Mouse (Mus musculus): ENCODE results near the gene Nkd1. TPM values are rescaled to one million over a fixed set of nuclear protein-coding genes. Genes with fewer than 3 reads are reported as not detected.
A peak's percentile ranks its signal among the peaks of the same experiment; 100 is the strongest.

The Nkd1 gene
- polyA plus RNA-seq, 1 experiment: 2.6 TPM

DNA sequence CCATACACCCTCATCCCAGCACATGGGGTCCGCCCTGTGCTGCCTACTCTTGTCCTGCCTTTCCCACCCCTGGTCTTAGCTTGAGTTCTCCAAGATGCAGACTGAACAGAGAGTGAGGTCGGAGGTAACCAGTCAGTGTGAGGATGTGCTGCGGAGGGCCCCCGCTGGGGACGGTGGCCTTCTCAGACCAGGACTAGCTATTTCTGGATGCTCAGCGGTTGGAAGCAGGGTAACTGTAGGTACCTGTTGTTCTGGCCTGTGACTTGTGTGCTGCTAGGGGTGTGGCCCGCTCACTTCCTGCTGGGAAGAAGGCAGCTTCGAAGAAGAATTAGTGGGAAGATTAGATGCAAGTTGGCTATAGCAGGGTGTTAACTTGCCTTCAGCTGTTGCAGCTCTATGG lies 87.9 kb downstream of the Nkd1 start:
- H3K27ac ChIP-seq (replicated peaks; ENCODE audit: low read depth, low read length): no peak overlapping the region

GRCm38 (mm10) chr8:88610271-88610670 lies 89.1 kb downstream of the Nkd1 start:
- Histone ChIP-seq H3K4me3 (ENCODE audit: insufficient read depth, low read depth, low read length) (no peak overlapping the region), H3K4me1 (ENCODE audit: control insufficient read depth, insufficient read depth, insufficient read length, low read length) (peaks cover under 1% of the 10 kb centered on the region; the same call in 1 of the 2 replicates), H3K27ac (replicated peaks; ENCODE audit: low read depth, low read length) (no peak overlapping the region)

More for the DNA sequence above, 87.9 kb downstream of the Nkd1 start:
- no peak overlapping the region for H3K4me3 ChIP-seq (ENCODE audit: insufficient read depth, low read depth, low read length)
- peaks cover 3% of the 10 kb centered on the region; the same call in 1 of the 2 replicates for H3K4me1 ChIP-seq (ENCODE audit: control insufficient read depth, insufficient read depth, insufficient read length, low read length)

DNA sequence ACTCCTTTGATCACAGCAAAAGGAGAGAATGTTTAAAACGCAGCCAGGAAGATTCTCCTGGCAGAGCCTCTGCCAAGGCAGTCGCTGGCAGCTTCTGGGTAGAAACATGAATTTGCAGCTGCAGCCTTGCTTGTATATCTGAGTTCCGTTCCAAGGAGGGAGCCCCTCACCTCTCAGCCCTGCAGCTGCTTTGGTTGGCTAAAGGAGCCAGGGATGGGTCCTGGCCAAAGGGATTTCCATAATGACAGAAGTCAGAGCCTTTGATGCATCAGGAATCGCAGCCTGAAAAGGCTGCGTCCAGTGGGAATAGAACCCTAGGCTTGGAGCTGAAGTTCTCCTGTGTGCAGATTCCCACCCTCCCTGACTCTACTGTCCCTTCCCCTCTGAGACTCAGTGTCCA lies 93.8 kb downstream of the Nkd1 start:
- no peak overlapping the region for H3K27ac ChIP-seq (replicated peaks; ENCODE audit: low read depth, low read length)
- no peak overlapping the region for H3K4me3 ChIP-seq (ENCODE audit: insufficient read depth, low read depth, low read length)
- no peaks in the 10 kb centered on the region for H3K4me1 ChIP-seq (ENCODE audit: control insufficient read depth, insufficient read depth, insufficient read length, low read length)

- Histone ChIP-seq H3K4me1 (ENCODE audit: control insufficient read depth, insufficient read depth, insufficient read length, low read length) (no peaks in the 10 kb centered on the region), H3K4me3 (ENCODE audit: insufficient read depth, low read depth, low read length) (no peak overlapping the region), H3K27ac (replicated peaks; ENCODE audit: low read depth, low read length) (no peak overlapping the region)
Observed at GRCm38 (mm10) chr8:88618612-88619011, 97.5 kb downstream of the Nkd1 start.

DNA sequence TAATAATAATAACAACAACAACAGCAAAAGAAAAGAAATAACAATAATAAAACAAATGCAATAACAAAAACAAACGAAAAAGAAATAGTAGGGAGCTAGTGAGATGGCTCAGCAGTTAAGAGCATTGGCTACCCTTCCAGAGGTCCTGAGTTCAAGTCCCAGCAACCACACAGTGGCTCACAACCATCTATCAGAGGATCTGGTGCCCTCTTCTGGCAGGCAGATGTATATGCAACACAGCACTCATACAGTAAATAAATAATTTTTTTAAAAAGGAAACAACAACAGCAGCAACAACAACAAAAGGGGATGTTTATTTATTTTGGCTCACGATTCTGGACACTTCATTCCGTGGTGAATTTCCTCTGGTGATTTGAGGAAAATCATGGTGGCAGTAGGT lies 98.4 kb downstream of the Nkd1 start:
- no peaks in the 10 kb centered on the region for H3K4me1 ChIP-seq (ENCODE audit: control insufficient read depth, insufficient read depth, insufficient read length, low read length)
- no peak overlapping the region for H3K4me3 ChIP-seq (ENCODE audit: insufficient read depth, low read depth, low read length)
- no peak overlapping the region for H3K27ac ChIP-seq (replicated peaks; ENCODE audit: low read depth, low read length)

DNA sequence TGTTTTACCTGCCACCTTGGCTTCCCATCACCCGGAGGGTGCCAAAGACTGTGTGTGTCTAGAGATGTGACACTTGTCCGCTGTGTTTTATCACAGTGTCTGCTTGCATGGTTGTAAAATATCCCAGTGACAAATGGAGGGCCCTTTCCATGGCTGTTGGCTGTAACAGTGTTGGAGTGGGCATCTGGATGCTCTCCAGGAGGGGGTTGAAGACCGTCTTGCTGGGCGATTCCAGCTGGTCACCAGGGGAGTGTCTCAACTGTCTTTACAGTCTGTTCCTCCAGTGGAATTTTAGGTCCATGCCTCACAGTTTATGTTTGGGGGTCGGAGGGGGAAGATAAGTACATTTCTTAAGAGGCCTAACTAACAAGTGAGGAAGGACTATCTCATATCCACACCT lies 99.8 kb downstream of the Nkd1 start:
- Histone ChIP-seq H3K4me3 (ENCODE audit: insufficient read depth, low read depth, low read length) (no peak overlapping the region), H3K4me1 (ENCODE audit: control insufficient read depth, insufficient read depth, insufficient read length, low read length) (no peaks in the 10 kb centered on the region), H3K27ac (replicated peaks; ENCODE audit: low read depth, low read length) (no peak overlapping the region)

GRCm38 (mm10) chr8:88621408-88621807 lies 100.3 kb downstream of the Nkd1 start:
- H3K27ac ChIP-seq (replicated peaks; ENCODE audit: low read depth, low read length): no peak overlapping the region
- no peak overlapping the region for H3K4me3 ChIP-seq (ENCODE audit: insufficient read depth, low read depth, low read length)
- H3K4me1 ChIP-seq (ENCODE audit: control insufficient read depth, insufficient read depth, insufficient read length, low read length): no peaks in the 10 kb centered on the region

- Histone ChIP-seq H3K4me1 (ENCODE audit: control insufficient read depth, insufficient read depth, insufficient read length, low read length) (peaks cover 4% of the 10 kb centered on the region; the same call in 1 of the 2 replicates), H3K27ac (replicated peaks; ENCODE audit: low read depth, low read length) (no peak overlapping the region), H3K4me3 (ENCODE audit: insufficient read depth, low read depth, low read length) (no peak overlapping the region)
Observed at GRCm38 (mm10) chr8:88623351-88623750, 102.2 kb downstream of the Nkd1 start.

GRCm38 (mm10) chr8:88624276-88624675 lies 103.1 kb downstream of the Nkd1 start:
- H3K4me3 ChIP-seq (ENCODE audit: insufficient read depth, low read depth, low read length): no peak overlapping the region
- H3K27ac ChIP-seq (replicated peaks; ENCODE audit: low read depth, low read length): no peak overlapping the region
- H3K4me1 ChIP-seq (ENCODE audit: control insufficient read depth, insufficient read depth, insufficient read length, low read length): peaks cover 13% of the 10 kb centered on the region

DNA sequence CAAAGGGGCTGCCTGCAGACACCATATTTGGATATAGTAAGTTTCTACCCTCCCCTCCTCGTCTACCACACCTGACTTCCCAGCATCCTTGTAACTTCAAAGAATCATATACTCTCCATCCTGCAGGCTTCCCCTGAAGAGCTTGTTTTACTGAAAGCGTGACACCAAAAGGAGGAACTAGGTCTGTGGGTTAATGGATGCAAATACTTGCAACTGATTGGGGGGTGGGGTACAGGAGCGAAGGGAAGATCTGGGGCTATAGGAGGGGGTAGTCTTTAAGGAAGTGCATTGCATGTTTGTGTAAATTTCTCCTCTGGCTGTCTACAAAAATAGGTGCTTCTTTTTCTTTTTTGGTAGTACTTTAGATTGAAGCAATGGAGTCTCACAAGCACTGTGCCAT lies 105.3 kb downstream of the Nkd1 start:
- Histone ChIP-seq H3K4me3 (ENCODE audit: insufficient read depth, low read depth, low read length) (0 out of 2 replicates have a peak overlapping the region, but pooled peaks have one; percentile 67), H3K4me1 (ENCODE audit: control insufficient read depth, insufficient read depth, insufficient read length, low read length) (peaks cover 22% of the 10 kb centered on the region), H3K27ac (replicated peaks; ENCODE audit: low read depth, low read length) (no peak overlapping the region)

DNA sequence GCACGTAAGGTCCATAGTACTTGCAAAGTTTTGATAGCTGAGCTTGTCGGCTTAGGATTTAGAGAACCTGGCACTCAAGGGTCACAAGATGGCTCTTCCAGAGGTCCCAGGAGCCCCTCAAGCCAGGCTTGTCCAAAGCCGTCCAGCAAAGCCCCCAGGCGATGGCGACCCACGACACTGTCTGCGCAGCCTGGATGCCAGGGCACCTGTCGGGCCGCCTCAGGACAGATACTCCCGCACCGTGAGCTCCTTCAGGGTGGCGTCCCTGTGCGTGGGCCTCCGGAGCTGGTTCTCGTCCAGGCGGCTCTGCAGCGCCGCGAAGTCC lies 105.7 kb downstream of the Nkd1 start:
- no peak overlapping the region for H3K27ac ChIP-seq (replicated peaks; ENCODE audit: low read depth, low read length)
- H3K4me3 ChIP-seq (ENCODE audit: insufficient read depth, low read depth, low read length): peak overlapping the region; percentile 67
- H3K4me1 ChIP-seq (ENCODE audit: control insufficient read depth, insufficient read depth, insufficient read length, low read length): peaks cover 22% of the 10 kb centered on the region

- H3K4me3 ChIP-seq (ENCODE audit: insufficient read depth, low read depth, low read length): peak overlapping the region; percentile 67
- peak overlapping the region; percentile 73 for H3K27ac ChIP-seq (replicated peaks; ENCODE audit: low read depth, low read length)
- H3K4me1 ChIP-seq (ENCODE audit: control insufficient read depth, insufficient read depth, insufficient read length, low read length): peaks cover 24% of the 10 kb centered on the region
Observed at GRCm38 (mm10) chr8:88627265-88627991, 106.3 kb downstream of the Nkd1 start.

DNA sequence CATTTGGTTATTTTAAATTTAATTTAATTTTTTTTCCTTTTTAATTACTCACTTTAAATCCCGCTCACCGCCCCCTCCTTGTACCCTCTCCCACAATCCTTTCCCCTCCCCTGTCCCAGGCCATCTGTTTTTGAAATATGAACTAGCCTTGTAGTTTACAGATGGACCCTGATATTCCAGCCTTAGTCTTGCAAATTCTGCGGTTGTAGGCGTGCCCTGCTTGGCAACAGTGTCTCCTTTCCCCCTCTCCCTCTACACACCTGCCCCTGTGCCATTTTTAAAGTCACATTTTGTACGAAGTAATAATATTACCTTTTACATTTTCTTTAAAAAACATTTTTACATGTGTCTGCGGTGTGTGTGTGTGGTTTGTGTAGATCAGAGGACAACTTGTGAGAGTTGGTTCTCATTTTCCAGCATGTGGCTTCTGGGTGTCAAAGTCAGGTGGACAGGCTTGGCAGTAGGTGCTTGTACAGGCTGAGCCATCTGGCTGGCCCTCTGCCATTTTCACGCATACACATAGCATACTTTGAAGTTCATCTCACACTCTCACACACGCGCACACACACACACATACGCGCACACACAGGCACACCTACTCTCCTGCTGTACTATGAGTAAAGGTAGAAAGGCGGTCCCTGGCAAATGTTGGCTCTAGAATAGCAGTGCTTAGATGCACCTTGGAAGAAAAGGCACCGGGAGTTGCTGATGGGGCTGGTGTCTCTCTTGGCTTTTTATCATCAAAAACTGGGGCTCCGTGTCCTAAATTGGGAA lies 107.0 kb downstream of the Nkd1 start:
- Histone ChIP-seq H3K4me1 (ENCODE audit: control insufficient read depth, insufficient read depth, insufficient read length, low read length) (peaks cover 24% of the 10 kb centered on the region), H3K27ac (replicated peaks; ENCODE audit: low read depth, low read length) (no peak overlapping the region), H3K4me3 (ENCODE audit: insufficient read depth, low read depth, low read length) (peak overlapping the region; percentile 67; the same call in 1 of the 2 replicates)

GRCm38 (mm10) chr8:88630225-88630624 lies 109.1 kb downstream of the Nkd1 start:
- no peak overlapping the region for H3K4me3 ChIP-seq (ENCODE audit: insufficient read depth, low read depth, low read length)
- peak overlapping the region; percentile 51; the same call in 1 of the 2 replicates for H3K27ac ChIP-seq (replicated peaks; ENCODE audit: low read depth, low read length)
- H3K4me1 ChIP-seq (ENCODE audit: control insufficient read depth, insufficient read depth, insufficient read length, low read length): peaks cover 31% of the 10 kb centered on the region

- Histone ChIP-seq H3K4me3 (ENCODE audit: insufficient read depth, low read depth, low read length) (no peak overlapping the region), H3K27ac (replicated peaks; ENCODE audit: low read depth, low read length) (peak overlapping the region; percentile 51; the same call in 1 of the 2 replicates), H3K4me1 (ENCODE audit: control insufficient read depth, insufficient read depth, insufficient read length, low read length) (peaks cover 37% of the 10 kb centered on the region)
Observed at GRCm38 (mm10) chr8:88631081-88631480, 109.9 kb downstream of the Nkd1 start.

DNA sequence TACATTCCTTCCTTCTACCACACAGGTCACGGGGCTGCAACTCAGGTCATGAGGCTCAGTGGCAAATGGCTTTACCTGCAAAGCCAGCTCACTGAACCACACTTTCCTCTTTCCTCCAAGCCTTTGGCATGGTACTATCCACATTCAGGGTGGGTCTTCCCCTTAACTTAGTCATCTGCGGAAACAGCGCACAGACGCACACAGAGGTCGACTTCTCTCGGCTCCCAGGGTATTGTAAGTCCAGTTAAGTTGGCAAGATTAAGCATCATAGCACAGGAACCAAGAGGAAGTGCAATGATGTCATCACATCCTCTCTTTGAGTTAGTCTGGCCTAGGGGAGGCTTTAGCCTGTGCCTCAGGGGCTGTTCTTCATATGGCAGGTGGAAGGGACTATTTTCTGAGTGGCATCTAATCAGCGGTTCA lies 112.2 kb downstream of the Nkd1 start:
- Histone ChIP-seq H3K27ac (replicated peaks; ENCODE audit: low read depth, low read length) (peak overlapping the region; percentile 94), H3K4me1 (ENCODE audit: control insufficient read depth, insufficient read depth, insufficient read length, low read length) (peaks cover 37% of the 10 kb centered on the region), H3K4me3 (ENCODE audit: insufficient read depth, low read depth, low read length) (no peak overlapping the region)
